Mouse (Mus musculus): ENCODE measurements at regions not wholly inside any gene's neighbourhood (a gene's known extent, or its start where the extent isn't known, plus 50 kb on each side); places are given as distances from the start of the nearest gene placed in this dataset.

- intact Hi-C loops (cut with DNase I): no loop called here
- DNase-seq (ENCODE audit: low spot score): no peak
These were observed 257.4 kb downstream of the Bcl11a start for GRCm38 (mm10) chr11:24335256-24335655.

DNA sequence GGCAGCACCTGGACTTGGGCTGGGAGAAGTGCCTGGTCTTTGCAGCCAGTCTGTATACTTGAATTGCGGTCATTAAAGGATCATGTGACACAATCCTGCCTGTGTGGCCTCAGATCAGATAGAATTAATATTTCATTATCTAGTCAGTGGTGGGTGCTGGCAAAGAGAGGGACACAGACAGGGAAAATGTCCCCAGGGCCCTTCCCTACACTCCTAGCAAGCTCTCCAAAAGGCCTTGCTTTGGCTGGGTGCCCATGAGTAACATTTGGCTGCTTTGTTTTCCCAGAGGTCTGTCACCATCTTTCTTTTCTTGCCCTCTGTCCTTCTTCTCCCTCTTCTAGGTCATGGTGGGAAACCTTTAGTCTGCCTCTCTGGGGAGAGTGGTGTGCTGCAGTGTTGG, 260.3 kb downstream of the Bcl11a start:
- DNase-seq (ENCODE audit: low spot score): no peak
- intact Hi-C loops (cut with DNase I): no loop called here

DNA sequence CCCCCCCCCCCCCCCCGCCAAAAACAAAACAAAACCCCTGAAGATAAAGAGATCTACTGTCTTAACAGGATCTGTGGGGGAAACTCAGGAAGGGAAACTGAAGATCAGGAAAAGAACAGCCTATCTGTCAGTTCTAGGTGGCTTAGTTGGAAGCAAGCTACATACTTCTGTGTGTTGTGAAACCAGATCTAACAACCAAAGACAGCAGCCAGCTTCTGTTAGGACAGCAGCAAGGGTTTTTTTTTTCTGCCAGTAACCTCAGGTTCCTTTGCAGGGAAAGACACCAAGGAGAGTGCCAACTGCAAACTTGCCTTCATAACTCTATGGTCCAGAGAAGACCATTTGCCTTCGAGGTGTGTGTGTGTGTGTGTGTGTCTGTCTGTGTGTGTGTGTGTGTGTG, 261.2 kb downstream of the Bcl11a start:
- no peak for DNase-seq (ENCODE audit: low spot score)
- intact Hi-C loops (cut with DNase I): no loop called here

DNA sequence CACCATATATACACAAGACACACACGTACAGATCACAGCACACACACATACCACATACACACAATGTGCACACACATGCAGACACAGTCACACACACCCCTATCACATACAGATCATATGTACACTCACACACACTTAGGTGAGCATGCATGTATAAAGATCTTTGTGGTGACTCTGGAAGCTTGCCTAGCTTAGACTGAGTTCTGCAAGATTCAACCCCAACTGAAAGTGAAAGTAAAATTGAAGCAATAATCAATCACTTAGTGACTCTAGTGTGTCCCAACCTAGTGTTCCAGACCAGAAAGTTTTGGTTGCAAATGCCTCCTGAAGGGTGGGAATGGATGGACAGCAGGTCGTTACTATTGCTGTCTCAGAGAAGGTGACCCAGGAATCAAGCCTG, 262.8 kb downstream of the Bcl11a start:
- intact Hi-C loops (cut with DNase I): no loop called here
- DNase-seq (ENCODE audit: low spot score): no peak

GRCm38 (mm10) chr11:24341650-24342049, 263.8 kb downstream of the Bcl11a start:
- intact Hi-C loops (cut with DNase I): no loop called here

GRCm38 (mm10) chr11:24342176-24342575, 264.3 kb downstream of the Bcl11a start:
- intact Hi-C loops (cut with DNase I): no loop called here
- no peak for DNase-seq (ENCODE audit: low spot score)

More at GRCm38 (mm10) chr11:24341650-24342049, 263.8 kb downstream of the Bcl11a start:
- DNase-seq (ENCODE audit: low spot score): no peak

DNA sequence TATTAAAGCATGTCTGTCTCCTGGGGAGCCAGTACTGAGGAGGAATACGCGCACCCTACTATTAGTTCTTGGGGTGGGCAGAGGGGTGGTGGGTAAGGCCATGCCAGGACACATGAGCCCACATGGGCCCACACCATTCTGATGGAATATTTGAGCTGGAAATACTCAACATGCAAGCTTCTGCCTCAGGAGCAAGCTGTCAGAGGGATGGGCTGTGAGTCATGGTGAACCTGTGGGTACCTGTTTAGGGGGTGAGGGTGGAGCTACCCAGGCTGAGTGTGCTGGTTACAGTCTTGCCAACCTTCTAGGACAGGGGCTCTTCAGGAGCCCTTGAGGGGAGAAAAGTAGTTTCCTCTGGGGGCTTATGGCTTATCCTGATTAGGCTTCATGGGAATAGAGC, 264.9 kb downstream of the Bcl11a start:
- intact Hi-C loops (cut with DNase I): no loop called here
- no peak for DNase-seq (ENCODE audit: low spot score)

DNA sequence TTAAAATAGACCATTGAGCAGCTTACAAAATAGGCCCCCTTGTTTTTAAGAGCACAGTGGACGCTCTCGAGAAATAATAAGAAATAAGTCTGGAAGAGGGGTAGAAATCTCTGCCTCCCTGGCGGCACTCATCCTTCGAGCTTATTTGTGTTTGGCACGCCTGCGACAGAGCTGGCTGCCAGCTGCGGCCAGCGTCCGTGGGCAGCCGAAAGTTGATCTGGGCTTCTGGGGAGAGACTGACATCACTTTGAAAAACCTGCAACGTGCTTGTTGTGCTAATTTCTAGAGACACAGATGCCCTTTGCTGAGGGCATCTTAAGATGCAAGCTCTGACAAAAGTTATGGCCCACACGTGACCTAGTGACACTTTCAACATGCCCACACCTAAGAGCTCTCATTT, 269.4 kb downstream of the Bcl11a start:
- intact Hi-C loops (cut with DNase I): no loop called here
- no peak for DNase-seq (ENCODE audit: low spot score)

- intact Hi-C loops (cut with DNase I): no loop called here
- no peak for DNase-seq (ENCODE audit: low spot score)
These were observed 270.9 kb downstream of the Bcl11a start for GRCm38 (mm10) chr11:24348741-24349140.

DNA sequence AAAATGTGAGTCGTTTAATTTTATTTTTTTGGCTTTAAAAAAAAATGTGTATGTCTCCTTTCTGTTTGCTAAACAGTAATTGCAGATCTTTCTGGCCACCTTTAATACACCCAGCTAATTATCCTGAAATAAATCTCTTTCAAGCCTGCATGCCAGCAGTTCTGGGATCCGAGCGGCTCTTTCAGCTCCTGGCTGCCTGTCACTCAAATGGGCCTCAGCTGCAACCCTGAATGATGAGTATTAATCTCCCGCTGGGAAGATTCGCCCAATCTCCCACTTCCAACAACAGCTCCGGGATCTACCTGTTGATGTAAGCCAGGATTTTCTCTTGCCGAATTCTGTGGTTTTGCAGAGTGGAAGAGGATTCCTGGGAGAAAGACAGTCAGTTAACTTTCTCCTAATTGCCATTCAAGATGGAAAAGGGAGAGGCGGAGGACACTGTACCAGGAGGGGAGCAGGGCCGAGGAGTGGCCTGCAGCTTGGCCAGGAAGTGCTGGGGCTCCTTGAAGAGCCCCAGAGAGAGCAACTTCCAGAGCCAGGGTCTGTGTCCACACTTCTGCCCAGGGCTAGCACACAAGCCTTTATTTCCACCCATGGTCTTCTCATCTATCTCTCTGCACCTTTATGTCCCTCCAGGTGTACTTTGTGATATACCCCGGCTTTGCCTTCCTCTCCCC, 272.2 kb downstream of the Bcl11a start:
- intact Hi-C loops (cut with DNase I): no loop called here
- no peak for DNase-seq (ENCODE audit: low spot score)

GRCm38 (mm10) chr11:24350839-24351238, 273.0 kb downstream of the Bcl11a start:
- DNase-seq (ENCODE audit: low spot score): no peak
- intact Hi-C loops (cut with DNase I): no loop called here

DNA sequence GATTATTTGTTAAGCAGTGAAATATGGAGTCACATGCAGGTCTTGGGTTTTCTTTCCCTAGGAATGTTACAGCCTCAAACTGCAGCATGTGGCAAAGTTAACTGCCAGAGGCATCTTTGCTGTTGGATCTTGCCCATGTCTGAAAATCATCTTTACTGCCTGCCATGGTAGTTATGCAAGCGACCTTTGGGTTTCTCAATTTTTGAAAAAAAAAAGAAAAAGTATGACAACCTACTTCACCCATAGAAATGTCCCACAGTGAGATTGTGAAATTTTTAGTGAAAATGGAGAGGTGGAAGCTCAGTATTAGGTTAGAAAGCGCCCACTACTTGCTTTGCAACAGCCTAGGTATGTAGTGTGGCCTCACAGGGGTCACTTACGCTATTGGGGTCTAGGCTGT, 274.2 kb downstream of the Bcl11a start:
- intact Hi-C loops (cut with DNase I): no loop called here
- no peak for DNase-seq (ENCODE audit: low spot score)

- intact Hi-C loops (cut with DNase I): no loop called here
- DNase-seq (ENCODE audit: low spot score): no peak
These were observed 275.2 kb downstream of the Bcl11a start for GRCm38 (mm10) chr11:24353056-24353455.

GRCm38 (mm10) chr11:24357388-24357787, 279.5 kb downstream of the Bcl11a start:
- DNase-seq (ENCODE audit: low spot score): no peak
- intact Hi-C loops (cut with DNase I): no loop called here

DNA sequence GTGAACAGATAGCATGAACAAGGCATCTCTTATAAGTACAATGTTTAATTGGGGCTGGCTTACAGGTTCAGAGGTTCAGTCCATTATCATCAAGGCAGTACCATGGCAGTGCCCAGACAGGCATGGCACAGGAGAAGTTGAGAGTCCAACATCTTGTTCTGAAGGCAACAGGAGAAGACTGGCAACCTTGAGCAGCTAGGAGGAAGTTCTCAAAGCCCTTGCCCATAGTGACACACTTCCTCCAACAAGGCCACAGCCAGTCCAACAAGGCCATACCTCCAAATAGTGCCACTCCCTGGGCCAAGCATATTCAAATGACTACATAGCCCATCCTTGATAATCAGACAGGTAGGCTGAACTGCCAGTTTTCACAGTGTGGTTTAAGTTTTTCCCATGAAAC, 281.2 kb downstream of the Bcl11a start:
- intact Hi-C loops (cut with DNase I): no loop called here
- no peak for DNase-seq (ENCODE audit: low spot score)

DNA sequence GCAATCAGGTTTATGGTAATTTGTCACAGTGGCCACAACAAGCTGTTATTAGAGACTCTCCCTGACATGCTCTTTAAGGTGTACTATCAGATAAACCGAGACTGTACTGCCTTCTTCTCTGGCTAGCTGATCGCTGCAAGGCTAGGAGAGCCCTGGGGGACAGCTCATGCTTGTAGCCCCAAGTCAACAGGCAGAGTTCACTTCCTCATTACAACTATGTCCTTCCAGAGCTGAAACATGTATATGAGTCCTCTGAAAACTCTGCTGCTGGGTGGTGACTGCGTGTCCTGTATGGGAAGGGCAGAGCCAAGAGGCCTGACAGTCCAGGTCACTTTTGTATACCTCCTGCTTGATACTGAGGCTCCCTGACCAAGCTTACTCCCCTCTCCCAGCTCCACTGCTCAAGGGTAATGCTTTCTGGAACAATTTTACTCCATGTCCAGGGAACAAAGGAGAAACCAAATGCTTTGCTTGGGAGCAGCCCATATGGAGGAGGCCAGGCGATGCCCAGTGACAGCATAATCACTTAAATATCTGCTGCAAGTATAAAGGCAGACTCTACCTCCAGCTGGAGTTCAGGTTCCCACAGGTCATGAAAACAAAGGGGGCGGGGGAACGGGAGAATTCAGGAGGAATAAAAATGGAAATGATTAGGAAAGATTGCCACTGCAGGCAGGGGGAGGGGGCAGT, 284.3 kb downstream of the Bcl11a start:
- DNase-seq (ENCODE audit: low spot score): no peak
- intact Hi-C loops (cut with DNase I): no loop called here

GRCm38 (mm10) chr11:24362688-24363035, 284.8 kb downstream of the Bcl11a start:
- no peak for DNase-seq (ENCODE audit: low spot score)
- intact Hi-C loops (cut with DNase I): no loop called here

DNA sequence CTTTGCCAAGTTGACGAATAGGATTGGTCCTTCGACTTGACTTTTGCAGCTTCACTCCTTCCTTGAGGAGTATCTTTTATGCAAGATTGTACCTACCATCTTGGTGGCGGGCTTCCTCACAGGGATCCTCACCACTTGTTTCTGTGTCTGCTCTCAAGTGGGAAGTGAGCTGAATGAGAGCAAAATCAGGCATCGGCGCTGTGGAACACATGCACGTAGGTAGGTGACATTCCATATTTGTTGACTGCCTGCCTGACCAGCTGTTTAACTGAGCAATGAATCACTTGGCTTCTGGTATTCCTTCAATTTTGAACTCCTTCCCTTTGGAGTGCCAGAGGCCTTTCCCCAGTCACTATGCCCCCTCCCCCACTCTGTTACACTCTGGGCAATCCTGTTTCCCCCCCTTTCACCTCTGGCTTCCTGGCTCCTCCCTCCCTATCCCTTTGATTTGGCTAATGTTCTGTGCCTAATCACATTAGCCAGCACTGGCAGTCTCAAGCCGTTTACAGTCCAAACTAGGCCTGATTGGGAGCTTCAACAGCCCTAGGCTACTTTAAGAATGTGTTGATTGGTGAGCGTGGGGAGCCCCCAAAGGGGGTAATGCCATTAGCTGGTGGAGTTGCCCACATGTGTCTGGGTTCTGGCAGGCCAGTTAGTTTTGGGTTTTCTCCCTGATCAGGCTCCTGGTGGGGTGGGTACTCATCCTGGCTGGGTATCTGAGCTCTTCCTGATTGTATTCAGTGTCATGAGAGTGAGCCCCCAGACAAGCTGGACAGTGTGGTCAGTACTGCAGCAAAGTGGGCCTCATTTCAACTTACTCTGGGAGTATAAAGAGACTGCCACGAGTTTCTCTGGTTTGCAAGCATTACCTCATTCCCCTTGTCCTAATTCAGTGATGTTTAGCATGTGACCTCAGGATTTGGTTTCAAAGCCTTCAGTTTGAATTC, 285.8 kb downstream of the Bcl11a start:
- intact Hi-C loops (cut with DNase I): no loop called here
- no peak for DNase-seq (ENCODE audit: low spot score)

DNA sequence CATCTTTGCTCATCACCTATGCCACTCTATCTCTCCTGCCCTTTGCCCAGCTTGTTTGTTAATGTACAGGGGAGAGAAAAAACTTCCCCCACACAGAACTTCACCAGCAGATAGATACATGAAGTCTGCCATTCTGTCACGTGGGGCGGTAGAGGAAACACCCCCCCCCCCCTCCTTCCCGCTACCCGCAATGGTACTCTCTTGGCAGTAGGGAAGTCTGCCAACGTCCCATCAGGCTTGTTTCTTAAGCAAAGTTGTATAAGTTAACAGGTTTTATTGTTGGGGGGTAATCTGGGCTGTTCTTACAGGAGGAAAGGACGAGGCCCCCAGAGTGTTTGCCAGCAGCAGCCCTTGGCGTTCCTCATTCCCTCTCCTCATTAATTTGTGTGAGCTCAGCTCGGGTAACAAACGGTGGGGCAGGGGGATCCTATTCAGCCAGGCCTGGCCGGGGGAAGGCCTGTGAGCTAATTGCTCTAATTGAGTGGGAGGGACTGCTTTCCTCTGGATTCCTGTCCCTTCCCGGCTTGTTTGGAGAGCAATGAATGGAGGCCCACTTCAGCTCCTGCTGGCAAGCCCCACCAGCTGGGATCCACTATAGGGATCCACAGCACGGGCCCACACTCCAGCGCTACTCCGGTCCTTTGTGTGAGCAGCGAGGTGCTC, 292.5 kb downstream of the Bcl11a start:
- DNase-seq (ENCODE audit: low spot score): no peak

More for the DNA sequence above, 292.5 kb downstream of the Bcl11a start:
- intact Hi-C loops (cut with DNase I): no loop called here
